16 mouse cellular contexts compared by ENCODE assay signal in genomic region chr11:11952569-11952968, GRCm38 (mm10). TPM values are rescaled to one million over a fixed set of nuclear protein-coding genes. Genes with fewer than 3 reads are reported as not detected.
DNase-seq lines count a peak whose midpoint lies in the region; ATAC-seq and TF ChIP-seq lines count a peak whose summit lies in the region.
"Had no signal": no experiment of that assay in that cellular context is flagged by ENCODE, and none has a peak within 500 bp of the region (broad histone marks: within the 10 kb centered on the region; RNA-seq: fewer than 3 reads in every experiment).

No protein-coding gene starts in this region.

- H3K9me3 ChIP-seq in kidney, embryonic 16.5 days (ENCODE audit: low read length): no peaks in the 10 kb centered on the region
- no peaks in the 10 kb centered on the region for H3K9me3 ChIP-seq in limb, embryonic 12.5 days
- no peaks in the 10 kb centered on the region for H3K9me3 ChIP-seq in stomach, embryonic 14.5 days (ENCODE audit: control insufficient read depth, low read depth, low read length)
- H3K9me3 ChIP-seq: G1E; midbrain, embryonic 13.5 days; neural tube, embryonic 13.5 days had no signal

- 82% methylated on average over 1 of the region's 1 CpGs for WGBS in kidney, embryonic 16.5 days
- WGBS in limb, embryonic 12.5 days: 81% methylated on average over 1 of the region's 1 CpGs
- 80% methylated on average over 1 of the region's 1 CpGs for WGBS in stomach, embryonic 14.5 days

- no peak for DNase-seq in gastrocnemius, adult 2 months
- no peak for DNase-seq in gastrocnemius, postnatal 25 days
- no peak for DNase-seq in kidney, postnatal 25 days
- no peak for DNase-seq in left cerebral cortex, adult 11 months (ENCODE audit: low spot score)
- DNase-seq in urinary bladder, adult 18-20 months (ENCODE audit: low spot score in 2 of 2): no peak
- DNase-seq: cerebellum, adult 9-10 months; gastrocnemius, postnatal 10 days; right cerebral cortex, postnatal 14 days had no signal

- intact Hi-C loops in gastrocnemius, adult 2 months (cut with DNase I): no loop called here

- no peak overlapping the region for H3K9ac ChIP-seq in kidney, embryonic 16.5 days (replicated peaks; ENCODE audit: low read length)
- H3K9ac ChIP-seq in limb, embryonic 12.5 days (replicated peaks): no peak overlapping the region
- no peak overlapping the region for H3K9ac ChIP-seq in stomach, embryonic 14.5 days (replicated peaks; ENCODE audit: low read depth, low read length)
- H3K9ac ChIP-seq: midbrain, embryonic 13.5 days; neural tube, embryonic 13.5 days had no signal

- no peaks in the 10 kb centered on the region for H3K27me3 ChIP-seq in kidney, embryonic 16.5 days (ENCODE audit: insufficient read depth, low read length)
- H3K27me3 ChIP-seq in limb, embryonic 12.5 days: no peaks in the 10 kb centered on the region
- H3K27me3 ChIP-seq in stomach, embryonic 14.5 days (ENCODE audit: control insufficient read depth, insufficient read depth, low read length): no peaks in the 10 kb centered on the region
- H3K27me3 ChIP-seq: midbrain, embryonic 13.5 days; neural tube, embryonic 13.5 days had no signal

- H3K36me3 ChIP-seq in kidney, embryonic 16.5 days (ENCODE audit: insufficient read depth, low read length): peaks cover 14% of the 10 kb centered on the region; the same call in 1 of the 2 replicates
- peaks cover 64% of the 10 kb centered on the region for H3K36me3 ChIP-seq in limb, embryonic 12.5 days
- H3K36me3 ChIP-seq in stomach, embryonic 14.5 days (ENCODE audit: control insufficient read depth, insufficient read depth, low read length): peaks cover 24% of the 10 kb centered on the region
- H3K36me3 ChIP-seq: G1E had no signal

- ATAC-seq in kidney, embryonic 16.5 days (ENCODE audit: low FRiP score, low TSS enrichment): no peak
- ATAC-seq in limb, embryonic 12.5 days (ENCODE audit: insufficient number of reproducible peaks, insufficient read depth, low FRiP score, low TSS enrichment, low read depth): no peak
- ATAC-seq in stomach, embryonic 14.5 days (ENCODE audit: insufficient number of reproducible peaks, insufficient read depth, low FRiP score, low read depth): no peak
- ATAC-seq: activated CD4-positive, CD25-positive, alpha-beta regulatory T cell, adult 4 months; inflammation-experienced regulatory T-cells, adult 6 months; midbrain, embryonic 13.5 days had no signal

- H3K4me1 ChIP-seq in kidney, embryonic 16.5 days (ENCODE audit: insufficient read depth, low read length): peaks cover 12% of the 10 kb centered on the region
- peaks cover 62% of the 10 kb centered on the region for H3K4me1 ChIP-seq in limb, embryonic 12.5 days (replicated peaks)
- H3K4me1 ChIP-seq in stomach, embryonic 14.5 days (ENCODE audit: control insufficient read depth, insufficient read depth, low read length): peaks cover 36% of the 10 kb centered on the region

- H3K27ac ChIP-seq in gastrocnemius, adult 2 months: peak overlapping the region; percentile 70
- H3K27ac ChIP-seq in kidney, embryonic 16.5 days (ENCODE audit: low read length): peak overlapping the region; percentile 20; the same call in 1 of the 2 replicates
- peak overlapping the region; percentile 88 for H3K27ac ChIP-seq in limb, embryonic 12.5 days
- peak overlapping the region; percentile 27; the same call in 1 of the 2 replicates for H3K27ac ChIP-seq in stomach, embryonic 14.5 days (ENCODE audit: low read length)
- H3K27ac ChIP-seq: midbrain, embryonic 13.5 days had no signal

- TF ChIP-seq CTCF in gastrocnemius, adult 2 months (IDR thresholded peaks at IDR 0.05): no peak

- H3K4me3 ChIP-seq in gastrocnemius, adult 2 months: no peak overlapping the region
- no peak overlapping the region for H3K4me3 ChIP-seq in kidney, embryonic 16.5 days (ENCODE audit: low read length)
- H3K4me3 ChIP-seq in limb, embryonic 12.5 days (replicated peaks): no peak overlapping the region
- no peak overlapping the region for H3K4me3 ChIP-seq in stomach, embryonic 14.5 days (ENCODE audit: low read depth, low read length)
- H3K4me3 ChIP-seq: midbrain, embryonic 13.5 days; neural tube, embryonic 13.5 days had no signal

- H3K4me2 ChIP-seq in kidney, embryonic 16.5 days (replicated peaks; ENCODE audit: low read depth, low read length): no peak overlapping the region
- H3K4me2 ChIP-seq in limb, embryonic 12.5 days: no peak overlapping the region
- H3K4me2 ChIP-seq in stomach, embryonic 14.5 days (replicated peaks; ENCODE audit: low read depth, low read length): no peak overlapping the region
- H3K4me2 ChIP-seq: midbrain, embryonic 13.5 days; neural tube, embryonic 13.5 days had no signal

RNA-seq across cellular contexts. Expression of gene Ddc, which starts 54.6 kb away (rescaled TPM):
- total RNA-seq in gastrocnemius, adult 2 months (2021): under 1 TPM; 0.61 to 0.81 TPM
- 1 to 10 TPM in 1 of 2 experiments, under 1 TPM in 1; 0.94 to 2.5 TPM for total RNA-seq in gastrocnemius, postnatal 25 days (2021)
- polyA plus RNA-seq in kidney, embryonic 16.5 days (2015; fragmentation: Nextera tagmentation; extraction: Ambion mirVana): 12.6 and 13.2 TPM in 2 replicates
- polyA plus RNA-seq in limb, embryonic 12.5 days (2016; fragmentation: Nextera tagmentation; extraction: Ambion mirVana): 11.9 and 13.0 TPM in 2 replicates
- polyA plus RNA-seq in stomach, embryonic 14.5 days (2014; fragmentation: Nextera tagmentation; extraction: Ambion mirVana): 36.7 and 47.2 TPM in 2 replicates

Comparison
In these comparisons a context has a peak if more than half of its experiments do, and no peak if none do; other contexts are left out.
1. H3K27ac ChIP-seq: peak in every context shown above with its lines; median percentile 88 in limb, embryonic 12.5 days; 70 in gastrocnemius, adult 2 months; 27 in stomach, embryonic 14.5 days; 20 in kidney, embryonic 16.5 days.